Mouse (Mus musculus) forebrain, embryonic 11.5 days (tissue): ENCODE measurements around the gene Hmcn2. TPM values are rescaled to one million over a fixed set of nuclear protein-coding genes. Genes with fewer than 3 reads are reported as not detected.
A peak's percentile ranks its signal among the peaks of the same experiment; 100 is the strongest.

Source experiments
- ATAC-seq: fragments of 200-750 bp; cut with Nextera tagmentation; replicated peaks from 2 replicates; pipeline ENCODE4 v1.8.0; 2017; ENCODE audit warnings: moderate TSS enrichment; ENCODE audit not compliant: low FRiP score
- DNase-seq: peaks from one replicate; pipeline ENCODE4 v3.0.0-alpha.2; 2017; ENCODE audit warnings: low spot score
- H3K27ac ChIP-seq: fragments of 300-500 bp; sonication (generic); 2 replicates; pipeline ENCODE4 v1.5.1; 2014; ENCODE audit warnings: low read depth, low read length
- H3K27me3 ChIP-seq: fragments of 300-500 bp; sonication (generic); 2 replicates; pipeline ENCODE4 v1.6.1; 2014; ENCODE audit warnings: mild to moderate bottlenecking, low read length, mixed read lengths; ENCODE audit not compliant: control insufficient read depth, insufficient read depth
- H3K36me3 ChIP-seq: fragments of 300-500 bp; sonication (generic); 2 replicates; pipeline ENCODE4 v1.6.1; 2014; ENCODE audit warnings: mild to moderate bottlenecking, low read length, moderate library complexity, mixed read lengths; ENCODE audit not compliant: control insufficient read depth, insufficient read depth
- H3K4me1 ChIP-seq: fragments of 300-500 bp; sonication (generic); replicated peaks from 2 replicates; pipeline ENCODE4 v1.6.1; 2014; ENCODE audit warnings: low read length, mixed read lengths; ENCODE audit not compliant: control insufficient read depth, insufficient read depth
- H3K4me2 ChIP-seq: fragments of 300-500 bp; sonication (generic); 2 replicates; pipeline ENCODE4 v1.6.1; 2014; ENCODE audit warnings: low read depth, mild to moderate bottlenecking, low read length, moderate library complexity, mixed read lengths; ENCODE audit not compliant: severe bottlenecking
- H3K4me3 ChIP-seq: fragments of 300-500 bp; sonication (generic); 2 replicates; pipeline ENCODE4 v1.5.1; 2014; ENCODE audit warnings: low read depth, low read length
- H3K9ac ChIP-seq: fragments of 300-500 bp; sonication (generic); 2 replicates; pipeline ENCODE4 v1.6.1; 2014; ENCODE audit warnings: low read length
- H3K9me3 ChIP-seq: fragments of 300-500 bp; sonication (generic); 2 replicates; pipeline ENCODE4 v1.6.1; 2016; ENCODE audit warnings: low read length, mixed read lengths; ENCODE audit not compliant: control insufficient read depth
- WGBS: fragments of 180-500 bp; shearing (Covaris S2); extraction: QIAGEN DNeasy Blood & Tissue Kit; methylation state at CpG from one replicate; pipeline ENCODE4 v1.1.7; 2014; 5-methylcytosine and 5-hydroxymethylcytosine counted together
- polyA plus RNA-seq: library from polyadenylated mRNA; unstranded; fragments of >200 nt; fragmentation: Nextera tagmentation; extraction: Ambion mirVana; gene quantifications from 2 replicates; pipeline ENCODE4 v1.2.1, GENCODE M21; 2014

Hmcn2 gene
- polyA plus RNA-seq, 1 experiment from 2014 or later, result 0.09 TPM

DNA sequence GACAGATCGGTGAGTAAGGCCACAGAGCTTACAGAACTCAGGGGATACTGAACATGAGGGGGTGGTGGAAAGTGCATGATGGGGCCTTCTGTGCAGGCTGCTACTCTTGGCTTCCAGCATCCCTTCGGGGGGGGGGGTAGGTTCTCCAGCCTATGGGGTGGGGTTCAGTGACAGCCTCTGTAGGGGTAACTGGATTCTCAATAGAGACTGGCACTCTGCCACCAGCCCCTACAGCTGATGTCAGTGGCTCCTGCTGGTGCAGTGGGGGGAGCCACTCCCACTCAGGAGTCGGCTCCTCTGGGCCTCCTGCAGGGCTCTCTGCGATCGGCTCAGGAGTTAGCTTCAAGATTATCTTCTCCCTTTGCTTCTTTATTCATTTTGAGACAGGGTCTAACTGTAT is 35.7 kb upstream of the Hmcn2 start:
- ATAC-seq (no peak), DNase-seq (no peak)
- H3K27me3 ChIP-seq, result no peaks in the 10 kb centered on the region
- H3K4me1 ChIP-seq, result no peaks in the 10 kb centered on the region
- no peak overlapping the region for H3K27ac ChIP-seq
- H3K9ac ChIP-seq, result no peak overlapping the region
- WGBS, result 87% methylated on average over 5 of the region's 5 CpGs
- H3K36me3 ChIP-seq, result peaks cover 4% of the 10 kb centered on the region; the same call in 1 of the 2 replicates
- no peak overlapping the region for H3K4me2 ChIP-seq
- H3K9me3 ChIP-seq, result no peaks in the 10 kb centered on the region
- H3K4me3 ChIP-seq, result no peak overlapping the region

DNA sequence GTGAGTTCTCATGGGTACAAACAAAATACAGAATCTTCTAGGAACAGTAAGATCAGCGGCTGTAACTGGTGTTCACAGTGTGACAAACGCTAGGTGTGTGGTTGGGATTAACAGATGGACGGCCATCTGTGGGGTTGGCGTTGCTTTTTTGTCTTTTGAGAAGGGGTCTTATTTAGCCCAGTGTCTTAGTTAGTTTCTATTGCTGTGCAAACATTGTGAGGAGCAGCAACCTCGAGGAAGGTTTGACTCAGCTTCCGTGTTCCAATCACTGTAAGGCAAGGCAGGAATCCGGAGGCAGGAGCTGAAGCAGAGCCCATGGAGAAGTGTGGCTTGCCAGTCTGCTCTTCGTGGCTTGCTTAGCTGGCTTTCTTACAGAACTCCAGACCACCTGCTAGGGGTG is 33.1 kb upstream of the Hmcn2 start:
- ATAC-seq, result no peak
- Histone ChIP-seq H3K4me3 (no peak overlapping the region), H3K9me3 (no peaks in the 10 kb centered on the region), H3K4me1 (no peaks in the 10 kb centered on the region), H3K9ac (no peak overlapping the region), H3K36me3 (no peaks in the 10 kb centered on the region; the same call in 1 of the 2 replicates), H3K27me3 (no peaks in the 10 kb centered on the region), H3K4me2 (no peak overlapping the region), H3K27ac (no peak overlapping the region)
- DNase-seq, result no peak
- WGBS, result 87% methylated on average over 8 of the region's 8 CpGs

DNA sequence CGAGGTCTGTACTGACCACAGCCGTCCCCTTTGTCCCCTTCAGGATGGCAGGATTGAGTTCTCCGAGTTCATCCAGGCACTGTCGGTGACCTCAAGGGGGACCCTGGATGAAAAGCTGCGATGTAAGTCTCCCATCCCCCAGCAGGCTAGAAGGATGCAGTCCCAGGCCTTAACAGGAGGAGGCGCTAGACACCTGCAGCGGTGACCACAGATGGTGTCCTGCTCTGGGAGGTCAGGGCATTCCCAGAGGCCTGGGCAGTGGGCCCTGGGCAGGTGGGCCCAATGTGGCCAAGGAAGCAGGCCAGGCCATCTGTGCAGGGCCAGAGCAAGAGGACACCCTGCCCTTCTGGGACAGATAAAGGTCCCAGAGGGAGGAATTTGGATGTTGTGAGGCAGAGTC is 31.9 kb upstream of the Hmcn2 start:
- no peak for DNase-seq

DNA sequence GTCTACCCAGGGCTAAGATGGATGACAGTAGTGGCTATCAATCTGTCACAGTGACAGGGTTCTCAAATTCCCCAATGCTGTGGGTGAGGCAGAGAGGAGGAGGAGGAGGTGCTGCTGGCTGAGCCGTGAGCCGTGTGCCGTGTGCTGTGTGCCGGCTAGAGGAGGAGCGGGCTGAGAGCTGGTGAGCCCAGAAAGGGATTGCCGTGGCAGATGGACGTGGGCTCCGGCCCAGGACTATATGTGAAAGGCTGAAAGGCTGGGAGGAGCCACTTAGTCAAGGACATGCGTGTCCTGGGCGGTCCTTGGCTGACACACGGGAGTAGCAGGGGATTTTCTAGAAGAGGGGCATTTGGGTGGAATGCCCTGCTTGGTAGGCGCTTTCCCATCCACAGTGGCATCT is 31.3 kb upstream of the Hmcn2 start:
- H3K36me3 ChIP-seq, result no peaks in the 10 kb centered on the region; the same call in 1 of the 2 replicates
- H3K9ac ChIP-seq, result no peak overlapping the region
- 98% methylated on average over 12 of the region's 12 CpGs for WGBS

More for the DNA sequence above, 31.9 kb upstream of the Hmcn2 start:
- no peak overlapping the region for H3K9ac ChIP-seq
- no peaks in the 10 kb centered on the region for H3K27me3 ChIP-seq
- no peak overlapping the region for H3K4me2 ChIP-seq
- no peaks in the 10 kb centered on the region for H3K4me1 ChIP-seq
- H3K9me3 ChIP-seq, result no peaks in the 10 kb centered on the region
- no peak overlapping the region for H3K4me3 ChIP-seq
- no peak for ATAC-seq
- H3K36me3 ChIP-seq, result no peaks in the 10 kb centered on the region; the same call in 1 of the 2 replicates
- WGBS, result 54% methylated on average over 7 of the region's 7 CpGs
- H3K27ac ChIP-seq, result no peak overlapping the region

DNA sequence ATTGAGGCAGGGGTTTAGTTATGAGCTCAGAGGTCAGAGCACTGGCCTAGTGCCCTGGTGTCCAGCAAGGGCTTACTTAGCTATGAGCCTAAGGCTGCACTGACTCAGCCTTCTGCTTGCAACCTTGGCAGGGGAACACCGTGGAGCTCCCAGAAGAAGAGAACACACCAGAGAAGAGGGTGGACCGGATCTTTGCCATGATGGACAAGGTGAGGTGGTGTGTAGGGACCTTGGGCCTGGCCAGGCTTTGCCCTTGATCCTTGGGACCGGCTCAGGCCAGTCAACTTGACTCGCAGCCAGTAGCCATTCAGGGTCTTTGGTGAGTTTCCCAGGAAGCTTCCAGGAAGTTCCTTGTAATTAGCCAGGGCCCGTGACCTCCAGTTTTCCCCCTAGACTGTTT is 29.7 kb upstream of the Hmcn2 start:
- no peaks in the 10 kb centered on the region for H3K4me1 ChIP-seq
- H3K27ac ChIP-seq, result no peak overlapping the region
- H3K4me3 ChIP-seq, result no peak overlapping the region
- H3K9me3 ChIP-seq, result no peaks in the 10 kb centered on the region
- no peaks in the 10 kb centered on the region; the same call in 1 of the 2 replicates for H3K36me3 ChIP-seq
- WGBS, result 90% methylated on average over 5 of the region's 5 CpGs
- H3K9ac ChIP-seq, result no peak overlapping the region
- no peaks in the 10 kb centered on the region for H3K27me3 ChIP-seq
- DNase-seq (no peak), ATAC-seq (no peak)
- H3K4me2 ChIP-seq, result no peak overlapping the region

More for the DNA sequence above, 31.3 kb upstream of the Hmcn2 start:
- DNase-seq (no peak), ATAC-seq (no peak)
- Histone ChIP-seq H3K4me1 (no peaks in the 10 kb centered on the region), H3K27me3 (no peaks in the 10 kb centered on the region), H3K9me3 (no peaks in the 10 kb centered on the region), H3K4me2 (no peak overlapping the region), H3K4me3 (no peak overlapping the region), H3K27ac (no peak overlapping the region)

DNA sequence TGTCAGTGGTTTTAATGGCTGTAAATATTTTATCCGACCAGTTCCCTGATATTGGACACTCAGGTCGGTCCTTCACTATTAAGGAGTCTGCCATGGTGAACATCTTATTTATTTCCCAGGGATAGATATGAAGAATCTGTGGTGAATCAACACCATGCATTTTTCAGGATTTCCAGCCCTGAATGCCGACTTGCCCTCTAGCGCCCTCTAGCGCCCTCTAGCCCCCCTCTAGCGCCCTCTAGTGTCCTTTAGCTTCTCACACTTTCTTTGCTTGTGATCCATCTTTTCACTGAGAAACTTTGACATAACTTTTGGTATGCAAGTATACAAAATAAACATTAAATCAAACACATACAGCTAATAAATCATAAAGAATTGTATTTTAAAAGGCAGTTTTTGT is 22.8 kb upstream of the Hmcn2 start:
- WGBS, result 9% methylated on average over 6 of the region's 6 CpGs
- no peaks in the 10 kb centered on the region for H3K9me3 ChIP-seq

DNA sequence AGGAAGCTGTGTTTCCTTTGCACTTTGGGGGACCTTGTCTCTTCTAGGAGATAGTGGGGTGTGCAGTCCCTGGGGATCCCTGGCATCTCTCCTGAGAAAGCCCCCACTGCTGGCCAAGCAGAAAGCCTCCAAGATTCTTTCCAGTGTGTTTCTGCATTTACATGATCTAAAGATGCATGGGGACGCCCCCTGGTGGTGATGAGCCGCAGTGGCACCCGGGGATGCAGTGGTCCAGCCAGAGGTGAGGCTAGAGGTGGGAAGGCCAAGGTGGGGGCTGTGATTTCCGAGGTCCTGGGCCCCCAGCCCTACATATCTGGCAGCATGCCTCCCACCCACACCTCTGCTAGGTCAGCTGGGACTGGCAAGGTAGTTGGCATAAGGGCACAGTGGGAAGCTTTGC is 19.2 kb upstream of the Hmcn2 start:
- no peak overlapping the region for H3K4me2 ChIP-seq
- H3K27me3 ChIP-seq, result no peaks in the 10 kb centered on the region
- no peak overlapping the region for H3K9ac ChIP-seq
- 0% methylated on average over 4 of the region's 4 CpGs for WGBS
- peaks cover 2% of the 10 kb centered on the region; the same call in 1 of the 2 replicates for H3K4me1 ChIP-seq
- H3K36me3 ChIP-seq, result no peaks in the 10 kb centered on the region; the same call in 1 of the 2 replicates
- H3K27ac ChIP-seq, result no peak overlapping the region
- no peaks in the 10 kb centered on the region for H3K9me3 ChIP-seq
- DNase-seq (peak; percentile 88), ATAC-seq (no peak)
- no peak overlapping the region for H3K4me3 ChIP-seq

More for the DNA sequence above, 22.8 kb upstream of the Hmcn2 start:
- no peak for ATAC-seq
- Histone ChIP-seq H3K27ac (no peak overlapping the region), H3K36me3 (no peaks in the 10 kb centered on the region; the same call in 1 of the 2 replicates), H3K4me3 (no peak overlapping the region), H3K9ac (no peak overlapping the region), H3K4me1 (no peaks in the 10 kb centered on the region), H3K27me3 (no peaks in the 10 kb centered on the region), H3K4me2 (no peak overlapping the region)
- peak; percentile 79 for DNase-seq

DNA sequence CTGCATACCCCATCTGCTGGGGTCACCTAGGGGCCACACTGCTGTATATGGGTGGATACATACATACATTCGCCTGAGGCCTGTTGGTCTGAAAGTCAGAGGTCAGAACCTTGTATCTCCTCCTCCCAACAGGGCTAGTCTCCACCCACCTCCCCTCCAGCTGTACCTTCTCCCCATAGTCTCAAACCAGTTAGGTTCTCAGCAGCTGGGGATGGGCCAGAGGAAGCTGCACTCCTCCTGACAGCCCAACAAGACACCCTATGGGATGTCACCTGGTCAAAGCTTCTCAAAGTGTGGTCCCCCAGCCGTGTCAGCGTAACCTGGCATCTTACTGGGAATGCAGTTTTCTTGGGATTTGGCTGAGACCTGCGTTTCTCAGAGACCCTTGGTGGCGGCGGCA is 17.8 kb upstream of the Hmcn2 start:
- Histone ChIP-seq H3K27me3 (no peaks in the 10 kb centered on the region), H3K36me3 (no peaks in the 10 kb centered on the region; the same call in 1 of the 2 replicates), H3K27ac (no peak overlapping the region), H3K4me1 (peaks cover 2% of the 10 kb centered on the region; the same call in 1 of the 2 replicates), H3K9me3 (no peaks in the 10 kb centered on the region), H3K4me2 (no peak overlapping the region), H3K4me3 (no peak overlapping the region), H3K9ac (no peak overlapping the region)
- ATAC-seq (no peak), DNase-seq (no peak)
- whole genome bisulfite sequencing, result 83% methylated on average over 6 of the region's 6 CpGs

DNA sequence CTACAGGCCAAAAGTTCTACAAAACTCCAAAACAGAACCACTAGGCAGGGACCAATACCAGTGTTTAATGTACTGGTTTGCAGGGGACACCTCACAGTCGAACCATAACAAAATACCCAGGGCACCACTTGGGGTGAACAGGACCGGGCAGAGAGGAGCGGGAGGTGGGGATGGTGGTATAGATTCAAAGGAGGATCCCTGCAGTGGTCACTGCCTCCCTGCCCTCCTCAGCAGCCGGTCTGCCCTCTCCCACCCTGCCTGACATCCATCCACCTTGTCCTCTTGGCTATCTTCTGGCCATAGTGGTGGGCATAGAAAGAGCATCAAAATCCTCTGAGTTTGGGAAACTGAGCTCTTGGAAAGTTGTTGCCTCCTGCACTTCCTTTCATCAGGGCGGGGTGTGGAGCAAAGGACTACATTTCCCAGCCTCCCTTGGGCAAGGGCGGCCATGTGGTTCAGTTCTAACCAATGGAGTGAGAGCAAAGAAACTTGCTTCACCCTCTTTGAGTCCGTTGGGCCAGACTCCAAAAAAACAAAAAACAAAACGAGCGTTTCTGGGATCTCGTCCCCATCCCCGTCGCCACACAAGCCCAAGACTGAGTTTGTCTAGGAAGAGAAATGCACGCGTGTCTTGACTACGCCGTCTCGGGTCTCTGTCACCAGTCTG is 16.5 kb upstream of the Hmcn2 start:
- H3K4me3 ChIP-seq, result peak overlapping the region; percentile 28
- no peaks in the 10 kb centered on the region; the same call in 1 of the 2 replicates for H3K36me3 ChIP-seq
- no peaks in the 10 kb centered on the region for H3K9me3 ChIP-seq
- H3K4me1 ChIP-seq, result peaks cover 2% of the 10 kb centered on the region; the same call in 1 of the 2 replicates
- WGBS, result 3% methylated on average over 17 of the region's 17 CpGs
- no peak overlapping the region for H3K27ac ChIP-seq
- ATAC-seq, result peak; percentile 89
- peak overlapping the region; percentile 55 for H3K4me2 ChIP-seq
- no peaks in the 10 kb centered on the region for H3K27me3 ChIP-seq
- DNase-seq, result peak; percentile 72
- peak overlapping the region; percentile 30 for H3K9ac ChIP-seq
